Mouse (Mus musculus): Measurements from ENCODE around the gene Prdm1.

Gene Prdm1

DNA sequence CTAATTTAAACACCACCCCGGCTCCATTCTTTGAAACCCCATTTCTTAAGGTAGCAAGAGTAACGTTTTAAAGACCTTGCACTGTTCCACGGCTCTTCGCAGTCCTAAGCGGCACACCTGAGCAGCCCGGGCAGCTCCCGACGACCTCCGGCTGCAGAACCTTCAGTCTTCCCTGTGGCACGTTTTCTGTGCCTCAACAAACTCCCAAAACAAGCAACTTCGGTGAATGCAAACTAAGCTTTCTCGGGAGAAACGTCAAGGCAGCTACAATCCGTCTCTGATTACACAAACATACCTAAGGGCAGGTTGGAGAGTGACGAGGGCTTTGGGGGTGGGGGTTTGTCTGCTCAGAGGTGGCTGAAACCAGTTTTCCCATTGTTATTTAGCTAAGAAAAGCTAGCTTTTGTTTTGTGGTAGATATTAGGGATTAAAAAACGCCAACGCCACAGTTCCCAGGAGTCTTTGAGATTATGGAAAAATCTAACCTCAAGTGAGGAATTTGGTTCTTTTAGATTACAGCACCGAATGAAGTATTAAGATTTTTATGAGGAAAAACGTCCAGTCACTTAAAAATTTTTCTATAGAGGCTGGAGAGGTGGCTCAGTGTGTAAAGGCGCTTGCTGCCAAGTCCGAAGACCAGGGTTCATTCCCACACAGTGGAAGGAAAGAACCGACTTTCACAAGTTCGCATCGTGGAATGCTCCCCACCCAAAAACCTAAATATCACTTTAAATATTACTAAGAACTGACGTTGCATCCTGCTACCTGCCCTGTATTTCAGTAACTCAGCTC lies at the start of gene Prdm1:
TSS of gene Prdm1 (minus strand) at position 211 of the 792 bp plus-strand sequence.
- DNase-seq (ENCODE audit: low spot score in 2 of 2): no peak

DNA sequence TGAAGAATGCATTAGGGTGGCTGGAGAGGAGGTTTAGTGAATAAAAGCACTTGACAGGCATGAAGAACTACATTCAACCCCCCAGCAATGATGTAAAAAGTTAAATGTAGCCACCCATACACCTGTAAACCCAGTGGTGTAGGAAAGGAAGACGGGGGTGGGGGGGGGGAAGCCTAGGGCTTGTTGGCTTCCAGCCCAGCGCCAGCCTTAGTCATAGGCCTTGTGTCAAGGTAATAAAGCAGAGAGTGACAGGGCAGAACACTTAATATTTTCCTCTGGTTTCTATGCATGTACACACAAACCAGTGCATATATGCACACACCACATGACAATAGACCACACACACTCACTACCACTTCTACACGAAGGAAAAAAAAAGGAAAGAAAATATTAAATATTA lies 37.7 kb upstream of the Prdm1 start:
- DNase-seq (ENCODE audit: low spot score in 2 of 2): no peak

DNA sequence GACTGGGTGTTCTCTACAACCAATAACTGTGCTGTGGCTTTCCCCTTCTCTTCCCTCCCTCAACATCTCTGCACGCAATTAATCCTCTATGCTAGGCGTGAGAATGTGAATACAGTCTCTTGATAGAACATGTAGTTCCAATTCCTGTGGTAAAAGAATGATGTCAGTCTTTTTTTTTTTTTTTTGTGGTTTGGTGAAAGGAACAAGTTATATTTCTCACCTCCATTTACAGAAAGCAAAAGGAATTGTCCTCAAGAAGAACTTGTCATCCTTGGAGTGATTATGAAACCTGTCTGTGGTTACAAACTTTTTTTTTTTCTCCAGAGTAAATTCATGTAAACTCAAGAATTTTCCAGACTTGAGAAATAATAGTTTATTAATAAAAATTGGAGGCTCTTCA lies 36.8 kb upstream of the Prdm1 start:
- no peak for DNase-seq (ENCODE audit: low spot score in 2 of 2)

DNA sequence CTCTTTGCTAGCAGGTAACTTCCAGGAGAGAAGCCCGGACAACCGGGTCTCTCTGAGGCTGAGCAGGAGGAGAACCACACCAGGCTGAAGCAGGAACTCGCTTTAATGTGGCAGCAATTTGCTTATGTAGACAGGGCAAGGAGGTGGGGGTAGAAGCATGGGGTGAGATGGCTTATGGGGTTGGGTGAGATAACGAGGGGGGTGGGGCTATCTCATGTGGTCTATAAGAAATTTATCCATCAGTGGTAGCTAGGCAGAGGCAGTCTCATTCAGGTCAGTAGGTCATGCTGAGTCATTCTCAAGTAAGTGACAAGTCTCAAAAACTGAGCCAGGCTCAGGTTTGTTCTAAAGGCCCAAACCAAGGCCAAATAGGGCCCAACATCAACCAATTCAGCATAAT lies 28.5 kb upstream of the Prdm1 start:
- no peak for DNase-seq (ENCODE audit: low spot score in 2 of 2)

DNA sequence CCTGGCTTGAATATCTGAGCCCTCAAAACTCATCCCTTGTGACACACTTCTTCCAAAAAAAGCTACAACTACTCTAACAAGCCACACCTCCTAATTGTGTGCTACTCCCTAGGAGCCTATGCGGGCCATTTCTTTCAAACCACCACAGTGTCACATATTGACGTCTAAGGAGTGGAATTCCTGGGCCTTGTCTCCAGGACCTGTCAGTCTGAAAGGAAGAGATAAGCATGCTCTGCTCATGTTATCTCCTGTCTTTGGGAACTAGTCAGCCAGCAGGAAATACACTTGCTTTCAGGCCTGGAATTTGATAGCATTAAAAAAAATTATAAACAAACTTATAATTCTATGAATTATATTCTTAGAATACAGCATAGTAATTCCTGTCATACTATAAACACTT lies 27.0 kb upstream of the Prdm1 start:
- DNase-seq (ENCODE audit: low spot score in 2 of 2): no peak

DNA sequence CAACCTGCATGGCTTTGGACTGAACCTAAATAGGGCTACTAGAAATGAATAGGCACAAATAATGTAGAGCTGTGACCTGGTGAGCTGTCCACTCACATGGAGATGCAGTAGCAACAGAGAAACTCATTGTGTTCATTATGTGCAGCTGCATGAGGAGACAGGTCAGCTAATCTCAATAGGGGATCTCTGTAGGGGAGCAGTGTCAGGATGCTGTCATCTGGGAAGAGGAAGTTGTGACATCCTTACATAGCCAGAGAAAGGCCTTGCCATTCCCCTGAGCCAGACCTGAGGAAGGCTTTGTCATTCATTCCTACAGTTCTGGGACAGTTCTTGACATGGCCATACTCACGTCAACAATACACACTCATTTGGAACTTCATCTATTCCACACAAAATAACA lies 25.3 kb upstream of the Prdm1 start:
- DNase-seq (ENCODE audit: low spot score in 2 of 2): no peak

DNA sequence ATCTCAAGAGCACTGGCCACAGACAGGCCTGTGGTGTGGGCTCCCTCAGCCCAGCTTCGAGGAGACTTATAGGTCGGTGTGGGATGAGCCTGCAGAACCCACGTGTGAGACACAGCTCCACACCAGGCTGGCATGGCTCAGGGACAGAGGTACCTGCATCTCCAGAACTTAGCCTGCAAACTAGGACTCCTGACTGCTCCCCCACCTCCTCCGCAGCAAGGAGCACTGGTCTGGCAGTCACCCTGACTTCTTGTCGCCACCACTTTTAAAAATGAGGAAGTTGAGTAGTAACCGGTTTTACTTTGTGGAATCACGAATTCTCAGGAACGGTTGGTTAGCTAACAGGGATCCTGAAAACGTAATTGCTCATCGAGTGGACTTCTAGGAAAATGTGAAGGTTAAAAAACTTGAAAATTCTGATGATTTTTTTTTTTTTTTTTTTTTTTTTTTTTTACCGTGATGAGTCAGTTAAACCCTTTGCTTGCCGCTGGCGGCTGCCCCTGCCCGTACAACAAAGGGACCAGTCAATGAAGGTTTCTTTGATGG lies 10.8 kb upstream of the Prdm1 start:
- DNase-seq (ENCODE audit: low spot score in 2 of 2): no peak

DNA sequence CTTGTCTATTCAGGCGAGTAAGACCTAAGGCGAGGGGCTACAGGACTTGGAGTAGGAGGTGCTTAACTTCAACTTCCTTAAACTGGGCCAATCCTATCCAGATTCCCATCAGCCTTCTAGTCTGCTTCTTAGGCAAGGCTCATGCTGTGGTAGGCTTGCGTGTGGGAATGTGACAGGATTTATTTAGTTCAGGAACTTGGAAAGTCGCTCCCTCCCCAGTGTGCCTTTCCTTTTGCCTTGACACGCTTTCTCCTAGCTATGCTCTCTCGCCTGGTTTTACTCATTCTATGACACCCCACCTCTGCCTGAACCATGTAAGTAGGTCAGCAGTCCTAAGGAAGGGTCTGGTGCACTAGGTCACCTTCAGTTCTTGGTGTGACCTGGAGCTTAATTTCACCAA lies 9.8 kb upstream of the Prdm1 start:
- no peak for DNase-seq (ENCODE audit: low spot score in 2 of 2)

DNA sequence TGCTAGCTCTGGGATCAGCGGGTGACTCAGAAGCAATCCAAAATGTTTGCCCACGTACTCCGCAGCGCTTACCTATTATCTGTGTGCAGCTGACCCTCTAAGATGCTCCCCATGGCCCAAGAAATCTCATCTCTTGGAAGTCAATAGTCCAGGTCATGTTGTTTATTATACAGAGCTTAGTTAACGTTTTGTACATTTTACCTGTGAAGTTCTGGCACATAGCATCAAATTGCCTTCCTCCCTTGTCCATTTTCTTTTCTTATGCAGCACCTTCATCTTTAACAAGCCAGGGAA lies 1.7 kb upstream of the Prdm1 start:
- no peak for DNase-seq (ENCODE audit: low spot score in 2 of 2)

DNA sequence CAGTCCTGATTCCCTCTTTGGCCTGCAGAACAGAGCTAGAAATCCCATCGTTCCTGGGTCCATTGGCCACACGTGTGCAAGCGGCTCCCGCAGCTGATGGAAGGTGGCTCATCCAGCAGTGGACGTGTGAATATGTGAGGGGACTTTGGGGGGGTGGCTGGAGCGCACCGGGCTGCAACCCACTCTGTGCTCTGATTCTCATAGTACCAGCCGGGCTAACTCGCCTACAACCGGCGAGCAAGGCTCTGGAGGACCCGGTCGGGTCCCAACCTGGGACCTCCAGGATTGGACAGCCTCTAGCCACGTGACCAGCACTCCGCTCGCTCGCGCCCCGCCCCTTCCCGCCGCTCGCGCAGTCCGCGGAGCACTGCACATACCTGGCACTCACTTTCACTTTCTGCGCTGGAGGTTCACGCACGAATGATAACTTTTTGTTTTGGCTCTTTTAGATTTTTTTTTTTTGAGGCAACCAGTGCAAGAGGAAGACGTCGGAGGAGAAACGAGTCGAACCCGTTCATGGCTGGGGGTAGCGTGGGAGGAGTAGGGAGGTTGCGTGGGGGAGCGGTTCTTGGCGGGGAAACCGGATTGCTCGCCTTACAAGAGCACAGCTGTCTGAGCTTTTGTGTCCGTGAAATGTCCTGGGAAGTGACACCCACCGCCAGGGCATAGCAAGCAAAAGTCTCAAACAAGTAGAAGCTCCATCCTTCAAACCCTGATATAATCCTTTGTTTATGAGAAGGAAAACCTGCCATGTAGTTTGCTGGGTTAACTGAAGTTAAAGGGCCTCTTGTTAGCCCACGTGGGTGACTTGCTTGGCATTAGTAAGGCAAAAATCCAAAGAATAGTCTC lies 1.1 kb upstream of the Prdm1 start:
- DNase-seq (ENCODE audit: low spot score in 2 of 2): peak; percentile 38 to 46

DNA sequence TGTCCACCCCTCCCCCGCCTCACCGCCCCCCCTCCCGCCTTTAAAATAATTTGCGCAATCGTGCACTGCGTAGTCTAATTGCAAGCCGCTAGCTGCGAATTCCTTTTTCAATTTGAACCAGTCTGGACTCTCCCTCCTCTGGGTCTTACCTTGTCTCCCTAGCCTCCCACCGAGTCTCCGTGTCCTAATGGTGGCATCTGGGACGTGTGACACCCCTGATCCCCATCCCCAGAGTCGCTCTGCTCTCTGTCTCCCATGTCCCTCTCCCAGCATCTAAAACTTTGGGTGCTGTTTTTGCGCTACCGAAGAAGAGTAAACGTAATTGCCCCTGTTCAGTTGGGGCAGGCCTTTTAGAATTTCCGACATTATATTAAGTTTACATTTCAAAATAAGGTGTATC lies 650 bp downstream of the Prdm1 start:
- no peak for DNase-seq (ENCODE audit: low spot score in 2 of 2)

DNA sequence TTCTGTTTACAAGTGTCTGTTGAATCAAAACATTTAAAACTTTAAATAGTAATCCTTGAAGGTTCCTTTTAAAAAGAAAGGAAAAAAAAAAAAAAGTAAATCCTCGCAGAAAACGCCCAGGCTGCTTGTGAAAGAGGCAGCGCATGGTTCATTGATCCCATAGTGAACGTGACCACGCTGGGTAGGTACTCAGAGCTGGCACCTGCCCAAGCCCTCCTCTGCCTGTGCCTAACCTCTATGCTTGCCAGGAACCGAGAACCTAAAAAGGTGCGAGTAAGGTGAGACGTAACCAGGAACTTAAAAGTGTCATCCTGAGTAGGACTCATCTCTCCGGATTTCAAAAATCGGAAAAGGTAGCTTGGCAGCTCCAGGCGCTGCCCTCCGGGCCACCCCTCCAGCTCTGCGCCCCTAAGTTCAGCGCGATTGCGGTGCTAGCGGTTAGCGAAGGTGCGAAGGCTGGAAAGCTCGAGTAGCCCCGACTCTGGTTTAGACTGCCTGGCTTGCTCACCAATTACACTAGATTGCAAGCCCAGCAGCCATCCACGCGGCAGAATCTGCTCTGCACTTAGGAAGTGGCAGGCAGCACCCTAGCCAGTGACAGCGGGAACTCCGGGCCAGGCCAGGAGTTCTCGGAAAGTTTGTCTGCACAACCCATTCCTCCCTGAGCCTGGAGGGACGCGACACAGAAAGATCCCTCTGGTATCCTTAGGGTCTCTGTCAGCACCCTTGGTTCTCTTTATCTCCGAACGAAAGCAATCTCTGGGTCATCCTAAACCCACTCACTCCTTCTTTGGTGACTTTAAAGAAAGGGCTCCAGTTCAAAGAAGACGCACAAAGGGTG lies 1.3 kb downstream of the Prdm1 start:
- DNase-seq (ENCODE audit: low spot score in 2 of 2): peak in 1 of 2 experiments; percentile 8

DNA sequence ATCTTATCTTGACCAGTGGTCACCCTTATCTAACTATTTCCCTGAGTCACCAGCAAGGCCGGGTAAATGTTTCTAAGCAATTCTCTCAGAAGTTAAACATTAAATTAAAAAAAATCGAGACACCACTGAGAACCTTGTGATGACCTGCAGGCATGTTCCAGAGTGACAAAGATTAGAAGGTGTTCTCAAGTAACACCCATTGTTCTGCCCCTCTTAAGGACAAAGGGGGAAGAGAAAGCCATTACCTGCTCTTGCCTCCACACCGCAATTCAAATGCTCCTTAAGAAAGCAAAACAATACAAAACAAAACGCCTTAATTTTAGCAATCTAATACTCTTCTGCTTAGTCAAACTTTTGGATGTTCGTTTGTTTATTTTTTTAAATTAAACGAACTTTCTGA lies 8.1 kb downstream of the Prdm1 start:
- DNase-seq (ENCODE audit: low spot score in 2 of 2): no peak

DNA sequence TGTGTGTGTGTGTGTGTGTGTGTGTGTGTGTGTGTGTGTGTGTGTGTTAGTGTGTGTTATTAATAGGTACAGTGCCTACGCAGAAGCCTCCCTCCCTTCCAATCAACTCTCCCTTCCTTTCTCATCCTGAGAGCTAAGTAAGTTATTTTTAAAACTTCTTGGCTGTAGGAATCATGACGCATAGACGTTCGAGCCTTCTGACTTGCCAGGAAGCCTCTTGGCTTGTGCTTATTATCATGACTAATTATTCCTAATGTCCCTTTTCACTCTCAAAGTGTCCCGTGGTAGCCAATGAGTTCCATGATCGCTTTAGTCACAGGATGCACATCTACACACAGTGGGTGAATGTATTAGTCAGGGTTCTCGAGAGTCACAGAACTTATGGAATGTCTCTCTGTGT lies 9.7 kb downstream of the Prdm1 start:
- DNase-seq (ENCODE audit: low spot score in 2 of 2): peak in 1 of 2 experiments; percentile 6

DNA sequence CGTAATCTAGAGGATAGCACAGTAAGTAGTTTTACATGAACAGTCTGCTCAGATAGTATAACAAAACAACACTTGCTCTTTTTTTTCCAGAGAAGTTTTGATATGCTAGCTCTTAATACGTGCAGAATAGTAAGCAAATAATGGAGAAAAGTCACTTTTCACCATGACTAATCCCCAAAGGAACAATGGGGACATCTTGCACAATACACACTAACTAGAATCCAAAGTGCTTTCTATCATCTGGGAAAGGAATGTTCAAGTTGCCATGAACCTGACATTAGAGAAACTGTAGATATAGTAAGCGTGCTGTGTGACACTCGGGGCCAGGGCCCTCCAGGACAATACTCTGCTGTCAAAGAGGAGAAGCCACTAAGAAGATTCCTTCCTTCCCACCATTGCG lies 15.2 kb downstream of the Prdm1 start:
- DNase-seq (ENCODE audit: low spot score in 2 of 2): no peak

DNA sequence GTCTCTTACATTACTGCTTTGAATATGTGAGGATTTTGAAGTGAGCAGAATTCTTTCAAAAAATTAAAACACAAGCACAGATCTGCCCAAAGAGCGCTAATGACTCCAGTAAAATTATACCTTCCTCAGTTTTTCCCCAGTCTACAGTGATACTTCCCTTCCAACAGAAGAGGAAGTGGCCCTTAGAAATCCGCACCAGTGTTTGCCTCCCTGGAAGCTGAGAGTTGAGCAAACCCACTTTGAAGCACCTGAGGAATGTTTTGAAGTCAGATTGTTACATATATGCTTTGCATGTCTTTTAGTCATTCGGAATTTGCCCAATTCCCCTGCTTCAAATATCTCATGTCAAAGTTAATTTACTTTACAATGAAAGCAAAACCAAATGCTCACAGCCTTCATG lies 17.3 kb downstream of the Prdm1 start:
- no peak for DNase-seq (ENCODE audit: low spot score in 2 of 2)

DNA sequence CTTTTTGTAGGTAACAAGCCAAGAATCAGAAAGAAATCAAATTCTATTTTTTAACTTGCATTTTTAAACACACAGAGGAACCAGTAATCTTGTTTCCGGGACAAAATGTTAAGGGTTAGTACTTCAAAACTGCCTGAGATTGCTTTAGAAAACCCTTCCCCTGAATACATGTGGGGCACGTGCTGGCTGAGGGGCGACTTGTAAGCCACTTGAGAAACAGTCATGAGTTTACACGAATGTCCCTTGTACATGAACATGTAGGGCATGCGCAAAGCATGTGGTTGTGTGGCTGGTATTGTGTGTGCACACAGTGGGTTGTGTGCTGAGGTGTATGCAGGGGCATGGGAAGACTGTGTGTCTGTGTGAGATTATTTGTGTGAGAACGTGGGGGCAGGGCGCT lies 19.7 kb downstream of the Prdm1 start:
- no peak for DNase-seq (ENCODE audit: low spot score in 2 of 2)

DNA sequence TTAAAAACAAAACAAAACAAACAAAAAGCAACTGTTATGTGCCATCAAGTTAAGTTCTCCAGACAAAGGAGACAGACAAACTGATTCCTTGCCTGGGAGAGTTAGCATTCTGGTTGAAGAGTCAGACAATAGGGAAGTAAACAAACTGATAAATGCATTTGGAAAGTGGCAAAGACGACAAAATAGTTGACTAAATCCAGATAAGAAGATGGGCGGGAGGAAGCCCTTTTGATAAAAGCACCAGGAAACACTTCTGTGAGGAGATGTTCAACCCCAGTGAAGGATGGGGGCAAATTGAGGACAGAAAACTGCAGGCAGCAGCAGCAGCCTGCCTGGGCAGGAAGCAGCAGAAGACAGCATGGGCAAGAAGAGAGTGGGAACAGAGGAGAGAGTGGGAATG lies 20.3 kb downstream of the Prdm1 start:
- DNase-seq (ENCODE audit: low spot score in 2 of 2): no peak

DNA sequence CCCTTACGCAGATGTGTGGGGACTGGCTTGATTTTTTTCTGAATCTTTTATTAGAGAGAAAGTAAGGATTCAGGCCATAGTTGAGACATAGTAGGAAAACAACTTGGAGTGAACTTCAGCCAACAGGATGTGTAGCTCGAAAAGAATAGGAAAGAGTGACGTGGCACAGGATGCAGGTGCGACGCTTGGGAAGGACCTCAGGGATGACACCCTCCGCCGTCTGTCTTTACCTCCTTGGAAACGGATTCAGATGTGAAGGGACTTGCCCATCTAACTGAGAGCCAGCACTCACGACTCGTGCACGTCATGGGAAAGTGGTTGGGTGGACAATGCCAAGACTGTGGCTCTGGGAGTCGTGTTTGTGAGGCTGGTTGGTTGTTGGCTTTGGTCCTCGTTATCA lies 25.4 kb downstream of the Prdm1 start:
- no peak for DNase-seq (ENCODE audit: low spot score in 2 of 2)

DNA sequence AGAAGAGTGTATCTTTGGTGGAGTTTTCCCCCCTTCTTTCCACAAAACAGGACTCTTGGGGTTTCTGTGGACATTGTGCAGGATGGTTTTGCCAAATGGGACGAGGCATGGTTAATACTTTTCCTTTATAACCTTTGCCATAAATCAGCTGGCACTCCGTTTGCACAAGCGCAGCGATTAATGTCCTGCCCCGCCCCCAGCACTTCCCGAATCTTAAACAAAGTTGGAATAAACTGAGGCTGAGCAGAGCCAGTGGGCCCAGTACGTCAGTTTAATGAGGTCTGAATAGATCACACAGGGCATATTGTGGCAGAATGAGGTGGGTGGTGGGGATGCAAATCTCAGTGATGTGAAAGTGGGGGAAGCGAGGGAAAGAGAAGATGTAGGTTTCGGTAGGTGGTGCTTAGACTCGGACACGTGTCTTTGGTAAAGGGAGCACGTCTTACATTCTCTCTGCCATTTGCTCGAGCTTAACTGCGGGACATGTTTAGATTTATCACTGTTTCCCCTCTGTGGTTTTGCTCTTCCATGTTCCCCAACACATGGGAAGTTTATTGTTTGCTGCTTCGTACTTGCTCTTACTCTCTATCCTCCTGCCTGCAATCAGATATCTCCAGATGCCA lies 28.3 kb downstream of the Prdm1 start:
- DNase-seq (ENCODE audit: low spot score in 2 of 2): no peak

DNA sequence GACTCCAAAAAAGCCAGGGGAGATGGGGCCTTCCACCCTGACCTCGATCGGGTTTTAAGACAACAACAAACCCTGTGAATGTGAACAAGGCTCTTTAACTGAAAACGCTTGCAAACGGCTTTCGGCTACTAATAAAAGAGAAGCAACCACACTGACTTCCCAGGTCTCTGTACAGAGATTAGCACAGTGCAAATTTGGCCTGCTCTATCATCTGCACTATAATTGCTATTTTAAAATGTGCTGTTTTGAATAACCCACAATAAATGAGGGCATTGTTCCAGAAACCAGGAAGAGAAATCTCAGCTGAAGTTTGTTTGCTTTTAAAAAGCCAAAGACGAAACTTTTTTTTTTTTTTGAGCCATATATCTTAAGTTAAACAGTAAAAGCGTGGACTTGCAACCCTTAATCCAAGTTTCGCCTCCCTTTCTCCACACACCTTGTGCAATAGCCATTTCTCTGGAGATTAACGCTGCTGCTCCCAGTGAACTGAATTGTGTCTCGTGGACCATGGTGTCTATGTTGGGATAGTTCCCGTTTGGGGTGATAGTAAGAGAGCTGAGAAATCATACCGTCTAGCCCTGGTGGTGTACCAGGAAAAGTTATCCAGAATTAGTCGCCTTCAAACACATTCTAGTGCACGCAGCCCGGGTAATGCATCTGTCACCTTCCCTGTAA lies 34.3 kb downstream of the Prdm1 start:
- no peak for DNase-seq (ENCODE audit: low spot score in 2 of 2)

Measured in right cerebral cortex, adult 2 months (tissue).